Mouse (Mus musculus) activated CD4-positive, CD25-positive, alpha-beta regulatory T cell, adult 4 months (primary cell): Measurements from ENCODE around the gene Mark1. TPM values are rescaled to one million over a fixed set of nuclear protein-coding genes. Genes with fewer than 3 reads are reported as not detected.

ENCODE experiments used
- ATAC-seq: one replicate; pipeline ENCODE4 v1.8.0; 2017
- polyA plus RNA-seq, 2 experiments: library from polyadenylated mRNA; unstranded; fragments of 100-300 nt; shearing (Covaris generic); gene quantifications; one replicate each; pipeline ENCODE4 v1.2.1; 2017

The Mark1 gene
- polyA plus RNA-seq, 2 experiments from 2014 or later, result not detected

- no peak for ATAC-seq
These were observed 37.5 kb downstream of the Mark1 start for GRCm38 (mm10) chr1:184961853-184962252.

GRCm38 (mm10) chr1:184958818-184959217 lies 40.6 kb downstream of the Mark1 start:
- no peak for ATAC-seq

GRCm38 (mm10) chr1:184958388-184958787 lies 41.0 kb downstream of the Mark1 start:
- no peak for ATAC-seq

GRCm38 (mm10) chr1:184951758-184952157 lies 47.6 kb downstream of the Mark1 start:
- ATAC-seq, result no peak

GRCm38 (mm10) chr1:184951057-184951456 lies 48.3 kb downstream of the Mark1 start:
- no peak for ATAC-seq

- ATAC-seq, result no peak
These were observed 61.3 kb downstream of the Mark1 start for GRCm38 (mm10) chr1:184938106-184938505.

- no peak for ATAC-seq
These were observed 63.4 kb downstream of the Mark1 start for GRCm38 (mm10) chr1:184935980-184936379.

GRCm38 (mm10) chr1:184935490-184935889 lies 63.9 kb downstream of the Mark1 start:
- no peak for ATAC-seq

- no peak for ATAC-seq
These were observed 68.3 kb downstream of the Mark1 start for GRCm38 (mm10) chr1:184931097-184931496.

GRCm38 (mm10) chr1:184928382-184928781 lies 71.0 kb downstream of the Mark1 start:
- ATAC-seq, result no peak

- ATAC-seq, result no peak
These were observed 71.5 kb downstream of the Mark1 start for GRCm38 (mm10) chr1:184927911-184928310.

- no peak for ATAC-seq
These were observed 76.5 kb downstream of the Mark1 start for GRCm38 (mm10) chr1:184922824-184923223.

- ATAC-seq, result no peak
These were observed 79.3 kb downstream of the Mark1 start for GRCm38 (mm10) chr1:184920057-184920456.

- no peak for ATAC-seq
These were observed 81.0 kb downstream of the Mark1 start for GRCm38 (mm10) chr1:184918227-184918888.

- no peak for ATAC-seq
These were observed 87.0 kb downstream of the Mark1 start for GRCm38 (mm10) chr1:184912336-184912735.

- ATAC-seq, result no peak
These were observed 87.5 kb downstream of the Mark1 start for GRCm38 (mm10) chr1:184911861-184912260.

GRCm38 (mm10) chr1:184908558-184908957 lies 90.8 kb downstream of the Mark1 start:
- peak; percentile 40 for ATAC-seq

GRCm38 (mm10) chr1:184905904-184906745 lies 93.2 kb downstream of the Mark1 start:
- ATAC-seq, result no peak

GRCm38 (mm10) chr1:184905371-184905770 lies 94.0 kb downstream of the Mark1 start:
- no peak for ATAC-seq

- no peak for ATAC-seq
These were observed 95.7 kb downstream of the Mark1 start for GRCm38 (mm10) chr1:184903697-184904096.

- ATAC-seq, result no peak
These were observed 96.5 kb downstream of the Mark1 start for GRCm38 (mm10) chr1:184902886-184903285.

GRCm38 (mm10) chr1:184897350-184897749 lies 102.0 kb downstream of the Mark1 start:
- no peak for ATAC-seq

GRCm38 (mm10) chr1:184891998-184892397 lies 107.4 kb downstream of the Mark1 start:
- ATAC-seq, result no peak

- ATAC-seq, result no peak
These were observed 109.9 kb downstream of the Mark1 start for GRCm38 (mm10) chr1:184889454-184889853.
